Mouse (Mus musculus) bone marrow macrophage, adult 2 months (primary cell): ENCODE measurements around the gene Eed. TPM values are rescaled to one million over a fixed set of nuclear protein-coding genes. Genes with fewer than 3 reads are reported as not detected.
"Not testable (repeated sequence)": the region's sequence is repeated elsewhere in the genome, so short reads cannot be mapped to it uniquely, and the experiment has no call there.

Experiments
- H3K27ac ChIP-seq: 2 replicates; pipeline ENCODE4 v1.5.1; 2012; ENCODE audit warnings: low read depth, low read length; ENCODE audit not compliant: insufficient read depth
- H3K4me1 ChIP-seq: 2 replicates; pipeline ENCODE4 v1.6.1; 2012; ENCODE audit warnings: low read length; ENCODE audit not compliant: control insufficient read depth, insufficient read depth
- H3K4me3 ChIP-seq: 2 replicates; pipeline ENCODE4 v1.5.1; 2012; ENCODE audit warnings: mild to moderate bottlenecking, low read length, moderate library complexity; ENCODE audit not compliant: insufficient read depth
- CTCF ChIP-seq: IDR thresholded peaks from 2 replicates; pipeline ENCODE4 v1.5.1; 2012; ENCODE audit warnings: low read depth, mild to moderate bottlenecking, low read length, moderate library complexity
- POLR2A ChIP-seq: IDR thresholded peaks from 2 replicates; pipeline ENCODE4 v1.6.1; 2012; ENCODE audit warnings: mild to moderate bottlenecking, low read depth, low read length, borderline replicate concordance
- polyA plus RNA-seq: library from polyadenylated mRNA; stranded (reverse); fragments of >200 nt; gene quantifications from 2 replicates; pipeline ENCODE4 v1.2.4, GENCODE M21; 2012; ENCODE audit not compliant: missing spikeins, insufficient read depth, insufficient read length

The Eed gene
- polyA plus RNA-seq, 1 experiment = 71.9 TPM

DNA sequence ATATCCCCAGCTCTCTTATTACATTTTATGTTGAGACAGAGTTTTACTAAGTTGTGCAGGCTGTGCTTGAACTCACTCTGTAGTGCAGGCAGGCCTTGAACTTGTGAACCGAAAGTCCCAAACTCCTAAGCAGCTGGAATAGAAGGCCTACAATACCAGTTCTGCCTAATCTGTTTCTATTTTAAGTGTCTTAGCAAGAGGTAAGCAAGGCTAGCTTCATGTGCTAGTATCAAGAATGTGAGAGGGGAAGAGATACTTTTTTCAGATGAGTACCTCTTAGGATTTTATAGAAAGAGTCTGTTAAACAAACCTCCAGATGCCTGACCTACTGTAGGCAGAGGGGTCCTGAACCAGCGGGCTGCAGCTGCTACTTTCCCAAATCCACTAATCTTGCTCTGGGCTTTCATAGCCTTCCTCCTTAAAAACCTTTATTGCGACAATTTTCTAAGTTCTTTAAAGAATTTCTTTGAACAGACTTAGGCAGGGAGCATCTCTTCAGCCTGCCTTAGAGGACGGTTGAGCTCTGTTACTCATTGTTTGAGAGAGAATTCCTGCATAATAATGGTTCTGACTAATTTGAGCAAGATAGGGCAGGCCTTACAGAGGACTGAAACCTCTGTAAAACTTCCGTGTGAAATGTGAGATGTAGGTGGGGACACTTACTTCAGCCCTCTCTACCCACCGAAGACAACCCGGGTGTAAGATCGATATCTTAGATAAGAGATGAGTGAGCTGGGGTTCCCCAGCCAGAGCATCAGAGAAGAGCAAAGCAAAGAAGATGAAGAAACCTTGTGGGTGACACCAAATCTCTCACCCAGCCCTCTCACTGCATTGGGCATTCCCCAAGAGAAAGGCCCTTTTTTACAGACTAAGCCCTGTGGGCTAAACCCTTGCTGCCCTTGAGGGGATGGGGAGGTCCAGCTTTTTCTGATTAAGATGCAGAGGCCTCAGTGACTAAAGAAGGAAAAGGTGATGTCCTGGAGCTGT lies 26.2 kb upstream of the Eed start:
- no peak overlapping the region for H3K4me3 ChIP-seq
- TF ChIP-seq POLR2A (no peak), CTCF (no peak)
- peaks cover 4% of the 10 kb centered on the region for H3K4me1 ChIP-seq
- H3K27ac ChIP-seq = no peak overlapping the region

- Histone ChIP-seq H3K27ac (no peak overlapping the region), H3K4me1 (peaks cover 4% of the 10 kb centered on the region), H3K4me3 (no peak overlapping the region)
- TF ChIP-seq POLR2A = no peak
- TF ChIP-seq CTCF = no peak
Measured at GRCm38 (mm10) chr7:90004781-90005180, 24.0 kb upstream of the Eed start.

- TF ChIP-seq CTCF (no peak), POLR2A (no peak)
- no peak overlapping the region for H3K4me3 ChIP-seq
- H3K4me1 ChIP-seq = peaks cover 4% of the 10 kb centered on the region
- H3K27ac ChIP-seq = no peak overlapping the region
Measured at GRCm38 (mm10) chr7:90002375-90002774, 21.6 kb upstream of the Eed start.

- H3K27ac ChIP-seq = no peak overlapping the region
- H3K4me3 ChIP-seq = no peak overlapping the region
- TF ChIP-seq POLR2A (no peak), CTCF (no peak)
- peaks cover 4% of the 10 kb centered on the region for H3K4me1 ChIP-seq
Measured at GRCm38 (mm10) chr7:89999491-89999890, 18.7 kb upstream of the Eed start.

- H3K4me3 ChIP-seq = no peak overlapping the region
Measured at GRCm38 (mm10) chr7:89998624-89999006, 17.8 kb upstream of the Eed start.

DNA sequence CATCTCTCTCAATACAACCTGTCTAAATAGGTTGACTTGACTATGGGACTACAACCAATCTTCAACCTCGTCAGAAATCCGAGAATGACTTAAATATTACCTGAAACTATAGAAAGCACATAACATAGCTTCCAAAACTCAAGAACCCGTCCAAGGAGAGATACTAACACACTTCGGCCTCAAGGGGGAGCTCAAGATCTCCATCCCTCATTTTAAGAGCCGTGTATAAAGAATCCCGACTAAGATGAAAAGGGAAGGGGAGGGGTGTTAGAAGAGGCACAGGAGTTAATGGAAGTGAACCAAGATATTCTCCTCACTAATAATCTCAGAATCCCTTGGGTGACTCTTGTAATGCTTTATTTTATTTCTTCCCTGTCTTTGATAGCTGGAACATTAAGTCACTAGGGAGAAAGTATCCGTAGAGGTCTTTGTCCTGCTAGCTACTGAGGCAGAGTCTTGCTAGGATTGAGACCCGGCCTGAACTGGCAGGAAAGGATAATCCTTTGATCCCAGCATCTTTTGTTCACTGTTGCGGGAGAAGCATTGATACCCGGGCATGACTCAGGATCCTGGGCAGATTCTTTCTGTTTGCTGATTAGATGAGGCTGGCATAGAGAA lies 17.3 kb upstream of the Eed start:
- Histone ChIP-seq H3K27ac (no peak overlapping the region), H3K4me1 (peaks cover 4% of the 10 kb centered on the region), H3K4me3 (no peak overlapping the region)
- TF ChIP-seq CTCF (no peak), POLR2A (no peak)

More at GRCm38 (mm10) chr7:89998624-89999006, 17.8 kb upstream of the Eed start:
- peaks cover 4% of the 10 kb centered on the region for H3K4me1 ChIP-seq
- H3K27ac ChIP-seq = no peak overlapping the region
- TF ChIP-seq CTCF (no peak), POLR2A (no peak)

DNA sequence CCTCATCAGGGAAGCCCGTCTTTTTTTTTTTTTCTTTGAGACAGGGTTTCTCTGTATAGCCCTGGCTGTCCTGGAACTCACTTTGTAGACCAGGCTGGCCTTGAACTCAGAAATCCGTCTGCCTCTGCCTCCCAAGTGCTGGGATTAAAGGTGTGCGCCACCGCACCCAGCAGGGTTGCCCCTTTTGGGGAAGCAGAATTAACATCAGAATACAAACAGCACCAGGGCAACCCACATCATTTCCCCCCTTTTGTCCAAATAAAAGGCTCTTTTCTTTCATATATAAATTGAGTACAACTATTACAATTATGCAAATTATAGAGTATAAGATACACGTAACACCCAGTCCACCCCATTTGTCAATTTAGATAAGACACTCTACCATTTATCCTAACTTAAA lies 16.7 kb upstream of the Eed start:
- not testable (repeated sequence) for H3K27ac ChIP-seq, H3K4me3 ChIP-seq, H3K4me1 ChIP-seq

DNA sequence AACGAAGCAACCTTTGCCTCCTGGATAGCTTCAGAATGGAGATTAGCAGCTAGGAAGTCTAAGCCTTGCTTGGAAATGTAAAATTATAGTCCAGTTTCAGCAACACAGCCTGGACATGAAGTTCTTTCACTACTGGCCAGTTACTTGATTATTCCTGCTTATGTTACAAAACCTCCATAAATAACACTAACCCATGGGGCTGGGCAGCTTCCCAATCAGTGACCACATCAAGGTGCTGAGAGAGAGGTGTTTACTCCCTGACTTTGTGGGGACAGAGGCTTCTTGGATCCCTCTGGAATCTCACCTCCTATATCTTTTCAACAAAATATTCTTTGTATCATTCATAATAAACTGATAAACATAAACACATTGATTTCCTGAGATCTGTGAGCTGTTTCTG lies 12.3 kb upstream of the Eed start:
- H3K4me1 ChIP-seq = 0 out of 2 replicates have a peak, but pooled peaks cover 3% of the 10 kb centered on the region
- H3K27ac ChIP-seq = no peak overlapping the region
- TF ChIP-seq CTCF (no peak), POLR2A (no peak)
- H3K4me3 ChIP-seq = no peak overlapping the region

- H3K4me1 ChIP-seq = peaks cover 4% of the 10 kb centered on the region; the same call in 1 of the 2 replicates
- H3K4me3 ChIP-seq = no peak overlapping the region
- TF ChIP-seq POLR2A (no peak), CTCF (no peak)
- H3K27ac ChIP-seq = no peak overlapping the region
Measured at GRCm38 (mm10) chr7:89984421-89984820, 3.6 kb upstream of the Eed start.

- no peak overlapping the region for H3K4me3 ChIP-seq
- peaks cover 8% of the 10 kb centered on the region for H3K4me1 ChIP-seq
- TF ChIP-seq CTCF (no peak), POLR2A (no peak)
- H3K27ac ChIP-seq = no peak overlapping the region
Measured at GRCm38 (mm10) chr7:89983441-89983840, 2.7 kb upstream of the Eed start.
